Mouse (Mus musculus): ENCODE results near the gene Ntmt1.

Ntmt1 gene

GRCm38 (mm10) chr2:30870863-30871262, 63.2 kb downstream of the Ntmt1 start:
- DNase-seq (ENCODE audit: low spot score): no peak

Measured in ovary, postnatal 14 days (tissue).